Mouse (Mus musculus) bone marrow macrophage, adult 2 months (primary cell): ENCODE measurements around the gene Cib2.

Experiments used
- CTCF ChIP-seq: IDR thresholded peaks from 2 replicates; pipeline ENCODE4 v1.5.1; 2012; ENCODE audit warnings: low read depth, mild to moderate bottlenecking, low read length, moderate library complexity
- POLR2A ChIP-seq: IDR thresholded peaks from 2 replicates; pipeline ENCODE4 v1.6.1; 2012; ENCODE audit warnings: mild to moderate bottlenecking, low read depth, low read length, borderline replicate concordance

- TF ChIP-seq CTCF = no peak
- no peak for TF ChIP-seq POLR2A
Observed at GRCm38 (mm10) chr9:54596752-54597465, 36.9 kb upstream of the Cib2 start.
